Mouse (Mus musculus) G1E (cell line): ENCODE measurements around the gene Rapgef5.

Experiments used
- CTCF ChIP-seq: IDR thresholded peaks from 2 replicates; pipeline ENCODE4 v1.5.1; 2012; ENCODE audit warnings: low read depth, low read length, inconsistent platforms, mixed read lengths
- POLR2AphosphoS5 ChIP-seq: IDR thresholded peaks from 2 replicates; pipeline ENCODE4 v1.6.1; 2012; ENCODE audit warnings: low read depth, low read length, inconsistent platforms; ENCODE audit not compliant: insufficient replicate concordance

GRCm38 (mm10) chr12:117627311-117627710 is 111.0 kb downstream of the Rapgef5 start:
- TF ChIP-seq CTCF: no peak
- TF ChIP-seq POLR2AphosphoS5: no peak
